Mouse (Mus musculus): ENCODE measurements at regions not wholly inside any gene's neighbourhood (a gene's known extent, or its start where the extent isn't known, plus 50 kb on each side); places are given as distances from the start of the nearest gene placed in this dataset.
A peak's percentile ranks its signal among the peaks of the same experiment; 100 is the strongest.

DNA sequence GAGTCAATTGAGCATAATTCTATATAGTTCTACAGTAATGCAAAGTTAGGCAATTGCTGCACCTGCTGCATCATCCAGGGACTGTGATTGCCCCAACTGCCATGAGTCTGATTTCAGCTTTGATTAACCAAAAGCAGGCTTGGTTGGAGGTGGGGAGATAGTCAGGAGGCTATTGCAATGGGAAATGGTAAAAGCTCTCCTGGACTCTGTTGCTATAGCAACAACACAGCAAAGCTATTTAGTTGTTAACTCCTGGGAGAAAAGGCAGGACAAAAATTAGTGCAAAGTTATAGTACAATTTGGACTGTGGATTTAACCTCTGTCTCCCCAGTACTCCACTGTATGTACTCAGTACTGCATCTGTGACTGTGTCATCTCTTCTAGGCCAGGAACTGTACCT, 51.7 kb upstream of the Rasgrf1 start:
- Histone ChIP-seq H3K4me1 (ENCODE audit: control insufficient read depth, insufficient read depth, low read length) (no peaks in the 10 kb centered on the region), H3K27ac (replicated peaks; ENCODE audit: low read depth, low read length) (no peak overlapping the region), H3K36me3 (ENCODE audit: control insufficient read depth, insufficient read depth, low read length) (no peaks in the 10 kb centered on the region), H3K9me3 (ENCODE audit: control insufficient read depth, low read length) (no peaks in the 10 kb centered on the region), H3K4me3 (ENCODE audit: low read depth, low read length) (no peak overlapping the region), H3K4me2 (ENCODE audit: low read depth, low read length) (no peak overlapping the region), H3K9ac (ENCODE audit: low read depth, low read length) (no peak overlapping the region), H3K27me3 (replicated peaks; ENCODE audit: control insufficient read depth, insufficient read depth, low read length) (no peaks in the 10 kb centered on the region)
- DNase-seq (ENCODE audit: low spot score) (no peak), ATAC-seq (ENCODE audit: low read depth) (no peak)

DNA sequence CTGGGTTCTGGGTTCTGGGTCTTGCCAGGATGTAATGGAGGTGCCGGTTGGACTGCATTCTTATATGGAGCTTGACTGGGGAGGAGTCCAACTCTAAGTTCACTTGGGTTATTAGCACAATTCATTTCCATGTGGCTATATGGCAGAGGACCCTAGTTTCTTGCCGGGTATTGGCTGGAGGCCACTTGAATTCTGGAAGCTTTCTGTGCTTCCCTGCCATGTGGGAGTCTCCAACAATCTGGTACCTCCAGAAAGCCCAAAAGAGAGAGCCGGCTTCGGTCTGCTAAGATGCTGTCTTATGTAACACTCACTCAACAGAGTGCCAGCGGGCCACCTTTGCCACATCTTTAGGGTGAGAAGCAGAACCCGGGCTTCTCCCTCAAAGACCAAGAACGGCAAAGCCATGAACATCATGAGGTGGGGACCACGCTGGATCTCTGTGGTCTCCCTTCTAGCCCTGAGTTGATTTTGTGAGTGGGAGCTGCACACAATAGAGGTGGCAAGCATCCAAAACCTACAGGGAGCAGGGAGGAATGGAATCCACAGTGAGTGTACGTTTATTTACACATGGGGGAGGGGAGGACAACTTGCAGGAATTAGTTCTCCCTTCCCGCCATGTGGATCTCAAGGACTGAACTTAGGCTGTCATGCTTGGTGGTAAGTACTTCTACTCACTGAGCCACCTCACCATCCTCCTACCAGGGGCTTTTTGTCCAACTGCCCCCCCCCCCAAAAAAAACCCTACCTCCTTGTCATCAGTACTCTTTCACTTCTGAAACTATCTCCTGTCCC, 59.0 kb upstream of the Rasgrf1 start:
- no peak for DNase-seq (ENCODE audit: low spot score)
- ATAC-seq (ENCODE audit: low read depth) = no peak
- Histone ChIP-seq H3K27me3 (replicated peaks; ENCODE audit: control insufficient read depth, insufficient read depth, low read length) (no peaks in the 10 kb centered on the region), H3K4me2 (ENCODE audit: low read depth, low read length) (no peak overlapping the region), H3K36me3 (ENCODE audit: control insufficient read depth, insufficient read depth, low read length) (no peaks in the 10 kb centered on the region), H3K4me1 (ENCODE audit: control insufficient read depth, insufficient read depth, low read length) (no peaks in the 10 kb centered on the region), H3K4me3 (ENCODE audit: low read depth, low read length) (no peak overlapping the region), H3K9me3 (ENCODE audit: control insufficient read depth, low read length) (no peaks in the 10 kb centered on the region), H3K27ac (replicated peaks; ENCODE audit: low read depth, low read length) (no peak overlapping the region), H3K9ac (ENCODE audit: low read depth, low read length) (no peak overlapping the region)
- 76% methylated on average over 10 of the region's 10 CpGs for WGBS

DNA sequence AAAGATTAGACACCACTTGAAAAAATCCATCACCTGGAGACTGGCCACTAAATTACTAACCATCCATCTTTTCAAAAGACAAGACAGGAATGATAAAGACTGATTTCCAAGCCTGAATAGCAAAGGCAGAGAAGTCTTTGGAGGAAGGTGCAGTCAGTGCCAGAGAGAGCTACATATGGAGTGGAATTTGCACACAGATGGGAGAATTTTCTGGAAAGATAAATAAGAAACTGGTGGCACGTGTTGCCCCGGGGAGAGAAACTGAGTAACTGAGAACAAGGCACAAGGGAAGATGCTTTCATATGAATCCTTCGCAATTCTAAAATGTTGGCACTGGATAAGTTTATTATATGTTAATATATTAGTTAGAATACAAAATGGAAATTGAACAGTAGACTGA, 59.8 kb upstream of the Rasgrf1 start:
- no peak overlapping the region for H3K27ac ChIP-seq (replicated peaks; ENCODE audit: low read depth, low read length)
- H3K36me3 ChIP-seq (ENCODE audit: control insufficient read depth, insufficient read depth, low read length) = no peaks in the 10 kb centered on the region
- H3K4me2 ChIP-seq (ENCODE audit: low read depth, low read length) = no peak overlapping the region
- ATAC-seq (ENCODE audit: low read depth) (no peak), DNase-seq (ENCODE audit: low spot score) (no peak)
- WGBS = 83% methylated on average over 3 of the region's 3 CpGs
- no peaks in the 10 kb centered on the region for H3K9me3 ChIP-seq (ENCODE audit: control insufficient read depth, low read length)
- no peaks in the 10 kb centered on the region for H3K27me3 ChIP-seq (replicated peaks; ENCODE audit: control insufficient read depth, insufficient read depth, low read length)
- no peak overlapping the region for H3K4me3 ChIP-seq (ENCODE audit: low read depth, low read length)
- H3K4me1 ChIP-seq (ENCODE audit: control insufficient read depth, insufficient read depth, low read length) = no peaks in the 10 kb centered on the region
- H3K9ac ChIP-seq (ENCODE audit: low read depth, low read length) = no peak overlapping the region

DNA sequence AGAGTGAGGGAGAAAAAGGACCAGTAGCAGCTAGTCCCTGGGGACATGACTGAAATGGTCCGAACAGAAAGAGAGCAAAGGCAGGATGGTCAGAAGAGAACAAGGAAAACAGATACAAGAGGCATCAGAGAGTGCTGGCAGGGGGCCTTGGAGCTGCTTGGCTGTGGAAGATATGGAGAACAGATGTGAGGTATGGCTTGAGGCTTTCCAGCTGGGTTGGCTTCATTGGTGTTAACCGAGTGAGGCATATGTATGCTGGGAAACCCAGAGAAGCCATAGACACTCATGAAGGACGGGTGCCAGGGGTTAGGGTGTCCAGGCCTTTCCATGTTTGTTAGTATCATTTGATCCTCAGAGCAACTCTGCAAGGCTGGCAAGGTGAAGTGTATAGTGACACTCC, 61.1 kb upstream of the Rasgrf1 start:
- ATAC-seq (ENCODE audit: low read depth) = no peak
- WGBS = 66% methylated on average over 3 of the region's 3 CpGs

DNA sequence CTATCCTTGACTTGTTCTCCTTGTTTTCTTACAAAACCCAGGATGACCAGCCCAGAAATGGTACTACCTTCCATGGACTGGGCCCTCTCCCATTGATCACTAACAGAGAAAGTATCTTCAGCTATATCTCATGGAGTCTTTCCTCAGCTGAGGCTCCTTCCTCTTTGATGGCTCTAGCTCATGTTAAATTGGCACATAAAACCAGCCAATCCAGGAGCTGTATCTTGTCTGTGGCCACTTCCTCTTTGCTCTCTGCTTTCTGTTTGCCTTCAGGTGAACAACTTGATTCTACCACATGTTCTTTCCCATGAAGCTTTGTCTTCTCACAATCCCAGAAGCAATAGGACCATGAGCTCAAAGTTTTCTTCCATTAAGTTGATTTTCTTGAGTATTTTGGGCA, 62.7 kb upstream of the Rasgrf1 start:
- Histone ChIP-seq H3K4me2 (ENCODE audit: low read depth, low read length) (no peak overlapping the region), H3K4me1 (ENCODE audit: control insufficient read depth, insufficient read depth, low read length) (no peaks in the 10 kb centered on the region), H3K27ac (replicated peaks; ENCODE audit: low read depth, low read length) (no peak overlapping the region), H3K4me3 (ENCODE audit: low read depth, low read length) (no peak overlapping the region), H3K9me3 (ENCODE audit: control insufficient read depth, low read length) (no peaks in the 10 kb centered on the region), H3K27me3 (replicated peaks; ENCODE audit: control insufficient read depth, insufficient read depth, low read length) (no peaks in the 10 kb centered on the region), H3K9ac (ENCODE audit: low read depth, low read length) (no peak overlapping the region), H3K36me3 (ENCODE audit: control insufficient read depth, insufficient read depth, low read length) (no peaks in the 10 kb centered on the region)
- no peak for DNase-seq (ENCODE audit: low spot score)
- ATAC-seq (ENCODE audit: low read depth) = no peak

More for the DNA sequence above, 61.1 kb upstream of the Rasgrf1 start:
- H3K9me3 ChIP-seq (ENCODE audit: control insufficient read depth, low read length) = no peaks in the 10 kb centered on the region
- H3K9ac ChIP-seq (ENCODE audit: low read depth, low read length) = no peak overlapping the region
- H3K36me3 ChIP-seq (ENCODE audit: control insufficient read depth, insufficient read depth, low read length) = no peaks in the 10 kb centered on the region
- H3K4me3 ChIP-seq (ENCODE audit: low read depth, low read length) = no peak overlapping the region
- H3K27me3 ChIP-seq (replicated peaks; ENCODE audit: control insufficient read depth, insufficient read depth, low read length) = no peaks in the 10 kb centered on the region
- peak; percentile 8 for DNase-seq (ENCODE audit: low spot score)
- H3K4me1 ChIP-seq (ENCODE audit: control insufficient read depth, insufficient read depth, low read length) = no peaks in the 10 kb centered on the region
- H3K27ac ChIP-seq (replicated peaks; ENCODE audit: low read depth, low read length) = no peak overlapping the region
- no peak overlapping the region for H3K4me2 ChIP-seq (ENCODE audit: low read depth, low read length)

DNA sequence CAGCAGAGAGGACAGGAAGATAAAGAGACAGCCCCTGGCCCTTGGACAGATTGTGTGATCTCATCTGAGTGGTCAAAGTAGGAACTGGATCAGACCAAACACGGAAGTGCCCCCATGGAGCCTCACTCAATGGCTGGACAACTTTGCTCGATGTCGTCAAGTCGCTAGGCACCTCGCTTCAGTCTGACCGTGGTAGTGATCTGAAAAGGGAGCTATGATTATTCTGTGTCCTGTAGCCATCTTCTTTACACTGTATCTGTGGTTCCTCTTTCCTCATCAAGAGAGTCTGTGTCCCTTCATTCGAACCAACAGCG, 67.0 kb upstream of the Rasgrf1 start:
- no peak for ATAC-seq (ENCODE audit: low read depth)
- H3K4me1 ChIP-seq (ENCODE audit: control insufficient read depth, insufficient read depth, low read length) = no peaks in the 10 kb centered on the region
- no peak overlapping the region for H3K27ac ChIP-seq (replicated peaks; ENCODE audit: low read depth, low read length)
- no peak overlapping the region for H3K4me2 ChIP-seq (ENCODE audit: low read depth, low read length)
- H3K36me3 ChIP-seq (ENCODE audit: control insufficient read depth, insufficient read depth, low read length) = no peaks in the 10 kb centered on the region
- no peak overlapping the region for H3K4me3 ChIP-seq (ENCODE audit: low read depth, low read length)
- H3K9ac ChIP-seq (ENCODE audit: low read depth, low read length) = no peak overlapping the region
- DNase-seq (ENCODE audit: low spot score) = no peak
- H3K27me3 ChIP-seq (replicated peaks; ENCODE audit: control insufficient read depth, insufficient read depth, low read length) = no peaks in the 10 kb centered on the region
- WGBS = 93% methylated on average over 8 of the region's 8 CpGs
- no peaks in the 10 kb centered on the region for H3K9me3 ChIP-seq (ENCODE audit: control insufficient read depth, low read length)

DNA sequence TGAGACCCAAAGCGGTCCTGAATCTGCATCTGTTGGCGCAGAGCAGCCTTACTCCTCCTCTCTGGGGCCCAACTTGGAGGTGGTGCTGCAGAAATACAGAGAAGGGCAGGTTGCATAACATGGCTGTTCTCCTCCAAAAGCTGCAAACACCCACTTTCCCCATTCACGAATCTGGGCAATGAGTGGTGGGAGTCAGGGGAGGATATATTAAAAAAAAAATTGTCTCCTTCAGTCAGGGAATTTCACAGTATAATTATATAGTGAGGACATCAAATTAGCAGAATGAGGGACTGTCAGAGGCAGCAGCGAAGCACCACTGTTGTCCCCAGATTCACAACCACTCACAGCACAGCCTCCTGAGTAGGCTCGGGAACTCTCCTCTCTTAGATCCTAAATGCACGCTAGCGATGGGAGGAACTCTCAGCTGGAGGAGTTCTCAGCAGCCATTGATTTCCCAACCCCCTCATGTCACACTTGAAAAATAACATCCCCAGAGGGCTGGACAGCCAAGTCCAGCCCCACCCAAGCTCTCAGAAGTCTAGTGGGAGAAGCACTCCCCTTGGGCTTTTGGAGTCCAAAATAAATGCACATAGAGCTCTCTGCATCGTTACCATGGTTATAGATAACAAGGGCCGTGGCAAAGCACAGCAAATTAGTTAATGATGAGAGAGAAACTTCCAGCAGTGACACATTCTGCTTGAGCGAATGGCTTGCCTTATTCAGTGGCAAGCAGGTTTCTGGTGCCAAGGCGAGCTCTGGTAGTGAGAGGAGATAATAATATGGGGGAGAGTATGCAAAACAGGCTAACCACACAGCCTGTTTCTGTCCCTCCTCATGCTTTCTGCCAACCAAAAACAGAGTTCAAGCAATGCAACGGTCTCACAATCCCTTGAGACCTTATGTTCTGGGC, 67.6 kb upstream of the Rasgrf1 start:
- H3K4me2 ChIP-seq (ENCODE audit: low read depth, low read length) = no peak overlapping the region
- no peak overlapping the region for H3K4me3 ChIP-seq (ENCODE audit: low read depth, low read length)
- no peak overlapping the region for H3K27ac ChIP-seq (replicated peaks; ENCODE audit: low read depth, low read length)
- H3K4me1 ChIP-seq (ENCODE audit: control insufficient read depth, insufficient read depth, low read length) = no peaks in the 10 kb centered on the region
- 62% methylated on average over 12 of the region's 12 CpGs for WGBS
- H3K9ac ChIP-seq (ENCODE audit: low read depth, low read length) = no peak overlapping the region
- H3K36me3 ChIP-seq (ENCODE audit: control insufficient read depth, insufficient read depth, low read length) = no peaks in the 10 kb centered on the region
- ATAC-seq (ENCODE audit: low read depth) (no peak), DNase-seq (ENCODE audit: low spot score) (peak; percentile 6)
- no peaks in the 10 kb centered on the region for H3K9me3 ChIP-seq (ENCODE audit: control insufficient read depth, low read length)
- no peaks in the 10 kb centered on the region for H3K27me3 ChIP-seq (replicated peaks; ENCODE audit: control insufficient read depth, insufficient read depth, low read length)

DNA sequence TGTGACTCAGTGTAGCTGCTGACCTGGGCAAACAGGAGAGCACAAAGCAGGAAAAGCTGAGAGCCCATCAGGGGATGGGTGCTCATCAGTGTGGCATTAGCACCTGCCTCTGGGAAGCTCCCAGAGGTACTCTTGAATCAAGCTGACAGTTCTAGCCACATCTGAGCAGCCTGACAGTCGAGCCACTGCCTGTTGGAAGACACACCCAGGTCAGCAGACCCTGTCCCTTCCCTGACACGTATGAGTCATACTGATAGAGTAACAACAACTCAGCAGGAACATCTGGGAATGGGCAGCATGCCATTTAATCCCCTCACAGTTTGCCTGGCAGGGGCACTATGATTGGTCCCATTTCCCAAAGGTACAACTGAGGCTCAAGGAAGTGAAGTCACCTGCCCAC, 68.3 kb upstream of the Rasgrf1 start:
- no peak overlapping the region for H3K27ac ChIP-seq (replicated peaks; ENCODE audit: low read depth, low read length)
- DNase-seq (ENCODE audit: low spot score) = no peak
- ATAC-seq (ENCODE audit: low read depth) = no peak
- no peaks in the 10 kb centered on the region for H3K27me3 ChIP-seq (replicated peaks; ENCODE audit: control insufficient read depth, insufficient read depth, low read length)
- no peaks in the 10 kb centered on the region for H3K4me1 ChIP-seq (ENCODE audit: control insufficient read depth, insufficient read depth, low read length)
- 32% methylated on average over 2 of the region's 2 CpGs for WGBS
- H3K4me3 ChIP-seq (ENCODE audit: low read depth, low read length) = no peak overlapping the region
- H3K9me3 ChIP-seq (ENCODE audit: control insufficient read depth, low read length) = no peaks in the 10 kb centered on the region
- no peaks in the 10 kb centered on the region for H3K36me3 ChIP-seq (ENCODE audit: control insufficient read depth, insufficient read depth, low read length)
- H3K9ac ChIP-seq (ENCODE audit: low read depth, low read length) = no peak overlapping the region
- H3K4me2 ChIP-seq (ENCODE audit: low read depth, low read length) = no peak overlapping the region
